Mouse (Mus musculus): Measurements from ENCODE around the gene Tcp11x2. TPM values are rescaled to one million over a fixed set of nuclear protein-coding genes. Genes with fewer than 3 reads are reported as not detected.

Gene Tcp11x2
- 0.11 TPM in 1 of 2 replicates, not detected in the other for polyA plus RNA-seq (2015; fragmentation: Nextera tagmentation; extraction: Ambion mirVana)

DNA sequence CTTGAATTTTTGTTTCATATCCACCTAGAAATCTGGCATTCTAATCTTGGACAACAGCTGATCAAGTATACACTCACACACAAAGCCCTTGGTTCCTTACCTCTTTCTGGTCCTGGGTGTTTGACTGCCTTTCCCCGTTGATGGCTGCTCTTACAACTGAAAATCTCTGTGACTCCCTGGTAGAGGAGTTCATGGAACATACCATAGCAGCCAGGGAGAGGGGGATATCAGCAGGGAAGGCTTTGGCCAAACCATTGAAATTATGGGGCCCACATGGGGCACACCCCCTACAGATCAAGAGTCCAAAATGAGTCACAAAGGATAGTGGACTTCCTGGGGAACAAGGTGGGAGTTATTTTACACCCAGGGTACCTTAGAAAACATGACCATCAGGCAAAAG, at the start of gene Tcp11x2:
Tcp11x2 (minus strand) TSS at position 158 of the 400 bp plus-strand sequence.
- Histone ChIP-seq H3K27ac (ENCODE audit: low read length) (no peak within 1 kb of the TSS), H3K4me1 (ENCODE audit: control insufficient read depth, insufficient read depth, low read length) (no peaks in the 10 kb centered on the region), H3K27me3 (ENCODE audit: control insufficient read depth, insufficient read depth, low read length) (no peaks in the 10 kb centered on the region), H3K9me3 (replicated peaks; ENCODE audit: control insufficient read depth, low read length) (no peaks in the 10 kb centered on the region), H3K9ac (ENCODE audit: low read length) (no peak within 1 kb of the TSS), H3K4me3 (ENCODE audit: low read length) (no peak within 1 kb of the TSS), H3K36me3 (ENCODE audit: control insufficient read depth, insufficient read depth) (no peaks in the 10 kb centered on the region), H3K4me2 (ENCODE audit: low read depth, low read length) (no peak within 1 kb of the TSS)
- ATAC-seq (replicated peaks; ENCODE audit: extremely low read depth, insufficient read depth, low FRiP score), result no peak
- WGBS, result 45% methylated on average over 1 of the region's 1 CpGs

GRCm38 (mm10) chrX:135743056-135743355, 49.4 kb upstream of the Tcp11x2 start:
- H3K4me3 ChIP-seq (ENCODE audit: low read length), result peak overlapping the region; percentile 74
- ATAC-seq (replicated peaks; ENCODE audit: extremely low read depth, insufficient read depth, low FRiP score), result 0 out of 2 replicates have a peak, but pooled peaks have one; percentile 10

GRCm38 (mm10) chrX:135742304-135743055, 48.9 kb upstream of the Tcp11x2 start, which contains the start of the genes Armcx5 and Gprasp1:
Gene Armcx5 (plus strand): TSS chrX:135742733.
Gene Gprasp1 (plus strand): TSS chrX:135742733.
- WGBS, result 12% methylated on average over 47 of the region's 48 CpGs
- Histone ChIP-seq H3K27me3 (ENCODE audit: control insufficient read depth, insufficient read depth, low read length) (no peaks in the 10 kb centered on the region), H3K36me3 (ENCODE audit: control insufficient read depth, insufficient read depth) (no peaks in the 10 kb centered on the region), H3K4me2 (ENCODE audit: low read depth, low read length) (peak within 1 kb of the TSS; percentile 70), H3K4me3 (ENCODE audit: low read length) (peak within 1 kb of the TSS; percentile 74), H3K9ac (ENCODE audit: low read length) (peak within 1 kb of the TSS; percentile 79), H3K27ac (ENCODE audit: low read length) (peak within 1 kb of the TSS; percentile 85), H3K9me3 (replicated peaks; ENCODE audit: control insufficient read depth, low read length) (no peaks in the 10 kb centered on the region), H3K4me1 (ENCODE audit: control insufficient read depth, insufficient read depth, low read length) (peaks cover 4% of the 10 kb centered on the region)
- peak; percentile 96 for ATAC-seq (replicated peaks; ENCODE audit: extremely low read depth, insufficient read depth, low FRiP score)

More at GRCm38 (mm10) chrX:135743056-135743355, 49.4 kb upstream of the Tcp11x2 start:
- H3K36me3 ChIP-seq (ENCODE audit: control insufficient read depth, insufficient read depth), result no peaks in the 10 kb centered on the region
- no peaks in the 10 kb centered on the region for H3K27me3 ChIP-seq (ENCODE audit: control insufficient read depth, insufficient read depth, low read length)
- no peak overlapping the region for H3K27ac ChIP-seq (ENCODE audit: low read length)
- WGBS, result 15% methylated on average over 7 of the region's 7 CpGs
- peaks cover 4% of the 10 kb centered on the region for H3K4me1 ChIP-seq (ENCODE audit: control insufficient read depth, insufficient read depth, low read length)
- H3K9ac ChIP-seq (ENCODE audit: low read length), result peak overlapping the region; percentile 79
- peak overlapping the region; percentile 70 for H3K4me2 ChIP-seq (ENCODE audit: low read depth, low read length)
- H3K9me3 ChIP-seq (replicated peaks; ENCODE audit: control insufficient read depth, low read length), result no peaks in the 10 kb centered on the region

DNA sequence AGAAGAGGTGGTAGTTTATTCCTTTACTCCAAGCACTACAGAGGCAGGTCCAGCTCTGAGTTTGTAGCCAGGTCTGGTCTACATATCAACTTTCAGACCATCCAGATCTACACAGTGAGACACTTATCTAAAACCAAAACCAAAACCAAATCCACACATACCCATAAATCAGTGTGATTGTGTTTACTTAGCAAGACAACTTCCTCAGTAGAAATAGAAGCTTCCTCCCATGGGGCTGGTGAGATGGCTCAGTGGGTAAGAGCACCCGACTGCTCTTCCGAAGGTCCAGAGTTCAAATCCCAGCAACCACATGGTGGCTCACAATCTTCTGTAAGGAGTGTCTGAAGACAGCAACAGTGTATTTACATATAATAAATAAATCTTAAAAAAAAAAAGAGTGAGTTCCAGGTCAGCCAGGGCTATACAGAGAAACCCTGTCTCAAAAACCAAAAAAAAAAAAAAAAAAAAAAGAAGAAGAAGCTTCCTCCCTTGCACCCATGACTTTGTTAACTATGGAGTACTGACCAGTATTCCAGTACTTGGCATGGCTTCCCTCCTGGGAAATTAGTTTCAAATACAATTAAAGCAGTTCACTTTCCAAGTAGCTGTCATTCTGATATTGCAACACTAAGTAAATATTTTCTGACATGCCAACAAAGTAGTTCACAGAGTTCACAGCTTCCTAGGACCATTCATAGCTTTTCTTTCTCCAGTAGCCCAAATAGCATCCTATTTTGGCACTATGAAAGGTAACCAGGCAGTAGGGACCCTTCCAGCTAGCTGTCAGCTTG, 45.3 kb upstream of the Tcp11x2 start:
- H3K36me3 ChIP-seq (ENCODE audit: control insufficient read depth, insufficient read depth), result no peaks in the 10 kb centered on the region
- no peak overlapping the region for H3K4me3 ChIP-seq (ENCODE audit: low read length)
- peaks cover 4% of the 10 kb centered on the region for H3K4me1 ChIP-seq (ENCODE audit: control insufficient read depth, insufficient read depth, low read length)
- H3K27ac ChIP-seq (ENCODE audit: low read length), result no peak overlapping the region
- H3K9ac ChIP-seq (ENCODE audit: low read length), result no peak overlapping the region
- H3K4me2 ChIP-seq (ENCODE audit: low read depth, low read length), result no peak overlapping the region
- no peak for ATAC-seq (replicated peaks; ENCODE audit: extremely low read depth, insufficient read depth, low FRiP score)
- H3K9me3 ChIP-seq (replicated peaks; ENCODE audit: control insufficient read depth, low read length), result no peaks in the 10 kb centered on the region
- WGBS, result 90% methylated on average over 2 of the region's 2 CpGs
- no peaks in the 10 kb centered on the region for H3K27me3 ChIP-seq (ENCODE audit: control insufficient read depth, insufficient read depth, low read length)

DNA sequence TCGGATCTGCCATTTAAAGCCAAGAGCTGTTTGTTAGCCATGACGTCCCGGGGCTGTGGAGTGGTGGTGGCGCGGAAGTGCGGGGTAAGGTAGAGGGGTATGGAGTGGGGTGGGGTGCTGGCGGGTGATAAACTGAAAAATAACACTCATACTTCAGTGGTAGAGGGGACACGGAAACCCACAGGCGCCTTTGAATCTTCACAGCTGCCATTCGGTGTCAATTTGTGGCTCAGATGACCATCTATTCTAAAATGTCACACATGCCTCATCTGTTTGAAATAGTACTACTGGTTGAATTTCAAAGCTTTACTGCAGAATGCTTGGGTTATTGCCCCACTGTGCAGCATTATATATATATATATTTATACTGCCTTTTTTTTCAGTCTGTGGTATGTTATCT, 31.6 kb upstream of the Tcp11x2 start, which contains the start of gene Tmsb15a:
Tmsb15a (minus strand) TSS at position 101 of the 400 bp plus-strand sequence.
- H3K4me3 ChIP-seq (ENCODE audit: low read length), result no peak within 1 kb of the TSS
- no peak within 1 kb of the TSS for H3K9ac ChIP-seq (ENCODE audit: low read length)
- no peak within 1 kb of the TSS for H3K4me2 ChIP-seq (ENCODE audit: low read depth, low read length)
- H3K4me1 ChIP-seq (ENCODE audit: control insufficient read depth, insufficient read depth, low read length), result no peaks in the 10 kb centered on the region
- H3K27me3 ChIP-seq (ENCODE audit: control insufficient read depth, insufficient read depth, low read length), result no peaks in the 10 kb centered on the region
- WGBS, result 82% methylated on average over 10 of the region's 10 CpGs
- no peaks in the 10 kb centered on the region for H3K9me3 ChIP-seq (replicated peaks; ENCODE audit: control insufficient read depth, low read length)
- H3K27ac ChIP-seq (ENCODE audit: low read length), result no peak within 1 kb of the TSS
- ATAC-seq (replicated peaks; ENCODE audit: extremely low read depth, insufficient read depth, low FRiP score), result no peak
- H3K36me3 ChIP-seq (ENCODE audit: control insufficient read depth, insufficient read depth), result no peaks in the 10 kb centered on the region

- Histone ChIP-seq H3K27me3 (ENCODE audit: control insufficient read depth, insufficient read depth, low read length) (no peaks in the 10 kb centered on the region), H3K36me3 (ENCODE audit: control insufficient read depth, insufficient read depth) (no peaks in the 10 kb centered on the region), H3K27ac (ENCODE audit: low read length) (peak overlapping the region; percentile 57), H3K9me3 (replicated peaks; ENCODE audit: control insufficient read depth, low read length) (no peaks in the 10 kb centered on the region), H3K4me3 (ENCODE audit: low read length) (no peak overlapping the region), H3K9ac (ENCODE audit: low read length) (no peak overlapping the region), H3K4me2 (ENCODE audit: low read depth, low read length) (0 out of 2 replicates have a peak overlapping the region, but pooled peaks have one; percentile 10), H3K4me1 (ENCODE audit: control insufficient read depth, insufficient read depth, low read length) (no peaks in the 10 kb centered on the region)
- WGBS, result 57% methylated on average over 2 of the region's 2 CpGs
- ATAC-seq (replicated peaks; ENCODE audit: extremely low read depth, insufficient read depth, low FRiP score), result peak; percentile 65; the same call in 1 of the 2 replicates
These were observed 19.3 kb upstream of the Tcp11x2 start for GRCm38 (mm10) chrX:135712845-135713244.

- H3K36me3 ChIP-seq (ENCODE audit: control insufficient read depth, insufficient read depth), result no peaks in the 10 kb centered on the region
- no peak overlapping the region for H3K4me2 ChIP-seq (ENCODE audit: low read depth, low read length)
- H3K4me1 ChIP-seq (ENCODE audit: control insufficient read depth, insufficient read depth, low read length), result no peaks in the 10 kb centered on the region
- ATAC-seq (replicated peaks; ENCODE audit: extremely low read depth, insufficient read depth, low FRiP score), result no peak
- H3K4me3 ChIP-seq (ENCODE audit: low read length), result no peak overlapping the region
- WGBS, result 33% methylated on average over 2 of the region's 2 CpGs
- no peaks in the 10 kb centered on the region for H3K9me3 ChIP-seq (replicated peaks; ENCODE audit: control insufficient read depth, low read length)
- H3K27ac ChIP-seq (ENCODE audit: low read length), result no peak overlapping the region
- no peak overlapping the region for H3K9ac ChIP-seq (ENCODE audit: low read length)
- no peaks in the 10 kb centered on the region for H3K27me3 ChIP-seq (ENCODE audit: control insufficient read depth, insufficient read depth, low read length)
These were observed 10.8 kb upstream of the Tcp11x2 start for GRCm38 (mm10) chrX:135704349-135704748.

DNA sequence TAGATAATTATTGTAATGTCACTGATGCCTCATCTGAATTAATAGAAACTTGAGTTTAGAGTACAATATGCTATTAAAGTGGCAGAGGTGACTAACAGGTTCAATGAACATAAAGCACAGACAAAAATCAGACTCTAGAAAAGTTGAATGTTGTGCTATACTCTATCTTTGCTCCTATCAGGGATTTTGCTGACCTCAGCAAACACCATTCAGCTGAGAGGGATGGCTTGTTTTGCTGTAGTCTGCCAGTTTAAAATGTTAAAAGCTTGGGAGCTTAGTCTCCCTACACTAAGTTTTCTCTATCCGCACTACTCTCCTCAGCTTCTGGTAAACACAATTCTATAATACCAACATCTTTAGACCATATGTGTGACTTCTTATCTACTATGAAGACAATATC, 9.5 kb upstream of the Tcp11x2 start:
- Histone ChIP-seq H3K27ac (ENCODE audit: low read length) (no peak overlapping the region), H3K4me3 (ENCODE audit: low read length) (no peak overlapping the region), H3K9ac (ENCODE audit: low read length) (no peak overlapping the region), H3K4me1 (ENCODE audit: control insufficient read depth, insufficient read depth, low read length) (no peaks in the 10 kb centered on the region), H3K9me3 (replicated peaks; ENCODE audit: control insufficient read depth, low read length) (no peaks in the 10 kb centered on the region), H3K36me3 (ENCODE audit: control insufficient read depth, insufficient read depth) (no peaks in the 10 kb centered on the region), H3K4me2 (ENCODE audit: low read depth, low read length) (no peak overlapping the region), H3K27me3 (ENCODE audit: control insufficient read depth, insufficient read depth, low read length) (no peaks in the 10 kb centered on the region)
- no peak for ATAC-seq (replicated peaks; ENCODE audit: extremely low read depth, insufficient read depth, low FRiP score)
- 85% methylated on average over 1 of the region's 1 CpGs for WGBS

DNA sequence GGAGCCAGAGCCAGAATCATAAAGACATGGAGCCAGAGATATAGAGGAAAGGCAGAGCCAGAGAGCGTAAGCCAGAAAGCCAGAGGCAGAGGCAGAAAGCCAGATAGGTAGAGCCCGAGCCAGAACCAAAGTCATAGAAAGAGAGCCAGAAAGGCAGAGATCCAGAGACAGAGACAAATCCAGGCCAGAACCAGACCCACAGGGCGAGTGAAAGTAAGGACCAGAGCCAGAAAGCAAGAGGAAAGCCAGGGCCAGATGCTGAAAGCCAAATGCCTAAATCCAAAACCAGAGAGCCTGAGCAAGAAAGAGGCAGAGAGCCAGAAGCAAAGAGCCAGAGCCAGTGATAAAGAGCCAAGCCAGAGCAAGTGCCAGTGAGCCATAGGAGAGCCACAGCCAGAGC, 5.8 kb downstream of the Tcp11x2 start:
- H3K9ac ChIP-seq (ENCODE audit: low read length), result no peak overlapping the region
- no peak for ATAC-seq (replicated peaks; ENCODE audit: extremely low read depth, insufficient read depth, low FRiP score)
- no peaks in the 10 kb centered on the region for H3K9me3 ChIP-seq (replicated peaks; ENCODE audit: control insufficient read depth, low read length)
- no peaks in the 10 kb centered on the region for H3K27me3 ChIP-seq (ENCODE audit: control insufficient read depth, insufficient read depth, low read length)
- H3K4me3 ChIP-seq (ENCODE audit: low read length), result no peak overlapping the region
- 53% methylated on average over 3 of the region's 3 CpGs for WGBS
- H3K36me3 ChIP-seq (ENCODE audit: control insufficient read depth, insufficient read depth), result no peaks in the 10 kb centered on the region
- H3K27ac ChIP-seq (ENCODE audit: low read length), result no peak overlapping the region
- no peak overlapping the region for H3K4me2 ChIP-seq (ENCODE audit: low read depth, low read length)
- H3K4me1 ChIP-seq (ENCODE audit: control insufficient read depth, insufficient read depth, low read length), result no peaks in the 10 kb centered on the region
